Mouse (Mus musculus): ENCODE results near the gene Slc16a6.
A peak's percentile ranks its signal among the peaks of the same experiment; 100 is the strongest.

GRCm38 (mm10) chr11:109445438-109446035 lies 27.9 kb downstream of the Slc16a6 start:
- TF ChIP-seq EP300 (IDR thresholded peaks at IDR 0.05; ENCODE audit: low read depth) (no peak), CTCF (IDR thresholded peaks at IDR 0.05; ENCODE audit: low read depth) (peak; percentile 80)
